Mouse (Mus musculus) midbrain, embryonic 11.5 days (tissue): Measurements from ENCODE around the gene Fmr1nb. TPM values are rescaled to one million over a fixed set of nuclear protein-coding genes. Genes with fewer than 3 reads are reported as not detected.
A peak's percentile ranks its signal among the peaks of the same experiment; 100 is the strongest.
"Not testable (repeated sequence)": the region's sequence is repeated elsewhere in the genome, so short reads cannot be mapped to it uniquely, and the experiment has no call there.

ENCODE experiments used
- ATAC-seq: fragments of 200-750 bp; cut with Nextera tagmentation; 2 replicates; pipeline ENCODE4 v1.8.0; 2017; ENCODE audit warnings: moderate TSS enrichment, moderate library complexity; ENCODE audit not compliant: low FRiP score
- DNase-seq: peaks from one replicate; pipeline ENCODE4 v3.0.0; 2015; ENCODE audit warnings: low spot score; ENCODE audit errors: missing footprints
- H3K27ac ChIP-seq: fragments of 300-500 bp; sonication (generic); 2 replicates; pipeline ENCODE4 v1.5.1; 2014; ENCODE audit warnings: low read depth, low read length
- H3K27me3 ChIP-seq: fragments of 300-500 bp; sonication (generic); 2 replicates; pipeline ENCODE4 v1.6.1; 2014; ENCODE audit warnings: mild to moderate bottlenecking, low read length, moderate library complexity, mixed read lengths; ENCODE audit not compliant: control insufficient read depth, insufficient read depth
- H3K36me3 ChIP-seq: fragments of 300-500 bp; sonication (generic); 2 replicates; pipeline ENCODE4 v1.6.1; 2014; ENCODE audit warnings: mild to moderate bottlenecking, low read length, moderate library complexity, mixed read lengths; ENCODE audit not compliant: control insufficient read depth, insufficient read depth
- H3K4me1 ChIP-seq: fragments of 300-500 bp; sonication (generic); 2 replicates; pipeline ENCODE4 v1.6.1; 2014; ENCODE audit warnings: low read length; ENCODE audit not compliant: control insufficient read depth, insufficient read depth
- H3K4me2 ChIP-seq: fragments of 300-500 bp; sonication (generic); 2 replicates; pipeline ENCODE4 v1.6.1; 2014; ENCODE audit warnings: mild to moderate bottlenecking, moderate library complexity
- H3K4me3 ChIP-seq: fragments of 300-500 bp; sonication (generic); 2 replicates; pipeline ENCODE4 v1.5.1; 2014; ENCODE audit warnings: low read depth, low read length
- H3K9ac ChIP-seq: fragments of 300-500 bp; sonication (generic); 2 replicates; pipeline ENCODE4 v1.6.1; 2014; ENCODE audit warnings: low read length
- H3K9me3 ChIP-seq: fragments of 300-500 bp; sonication (generic); 2 replicates; pipeline ENCODE4 v1.6.1; 2016; ENCODE audit warnings: low read length; ENCODE audit not compliant: control insufficient read depth
- whole genome bisulfite sequencing: fragments of 180-500 bp; shearing (Covaris S2); extraction: QIAGEN DNeasy Blood & Tissue Kit; methylation state at CpG from one replicate; pipeline ENCODE4 v1.1.7; 2014; 5-methylcytosine and 5-hydroxymethylcytosine counted together
- polyA plus RNA-seq: library from polyadenylated mRNA; unstranded; fragments of >200 nt; fragmentation: Nextera tagmentation; extraction: Ambion mirVana; gene quantifications from 2 replicates; pipeline ENCODE4 v1.2.1, GENCODE M21; 2014

The Fmr1nb gene
- 0.29 and 0.51 TPM in 2 replicates for polyA plus RNA-seq

- no peak within 1 kb of the TSS for H3K4me2 ChIP-seq
- 87% methylated on average over 15 of the region's 15 CpGs for WGBS
- no peaks in the 10 kb centered on the region for H3K9me3 ChIP-seq
- no peak within 1 kb of the TSS for H3K4me3 ChIP-seq
- H3K9ac ChIP-seq, result no peak within 1 kb of the TSS
- no peaks in the 10 kb centered on the region for H3K36me3 ChIP-seq
- no peaks in the 10 kb centered on the region for H3K4me1 ChIP-seq
- no peak within 1 kb of the TSS for H3K27ac ChIP-seq
- no peaks in the 10 kb centered on the region for H3K27me3 ChIP-seq
- ATAC-seq (no peak), DNase-seq (no peak)
Measured at GRCm38 (mm10) chrX:68761606-68762005, at the start of gene Fmr1nb. TSS of gene Fmr1nb (plus strand) at chrX:68761839.

GRCm38 (mm10) chrX:68736902-68737301 lies 24.7 kb upstream of the Fmr1nb start:
- DNase-seq (no peak), ATAC-seq (no peak)
- H3K27ac ChIP-seq, result no peak overlapping the region
- H3K27me3 ChIP-seq, result no peaks in the 10 kb centered on the region
- no peak overlapping the region for H3K9ac ChIP-seq
- no peak overlapping the region for H3K4me3 ChIP-seq
- H3K4me2 ChIP-seq, result no peak overlapping the region
- no peaks in the 10 kb centered on the region for H3K4me1 ChIP-seq
- WGBS, result 63% methylated on average over 1 of the region's 1 CpGs
- H3K9me3 ChIP-seq, result no peaks in the 10 kb centered on the region
- H3K36me3 ChIP-seq, result no peaks in the 10 kb centered on the region

GRCm38 (mm10) chrX:68740088-68740487 lies 21.6 kb upstream of the Fmr1nb start:
- WGBS, result 45% methylated on average over 2 of the region's 2 CpGs
- Histone ChIP-seq H3K9ac (no peak overlapping the region), H3K36me3 (no peaks in the 10 kb centered on the region), H3K4me3 (no peak overlapping the region), H3K4me1 (no peaks in the 10 kb centered on the region), H3K27ac (no peak overlapping the region), H3K27me3 (no peaks in the 10 kb centered on the region), H3K4me2 (no peak overlapping the region), H3K9me3 (no peaks in the 10 kb centered on the region)
- DNase-seq, result no peak
- no peak for ATAC-seq

GRCm38 (mm10) chrX:68820449-68820848 lies 58.8 kb downstream of the Fmr1nb start:
- not testable (repeated sequence) for H3K4me1 ChIP-seq, H3K27me3 ChIP-seq, H3K9ac ChIP-seq, H3K4me3 ChIP-seq, H3K36me3 ChIP-seq, H3K27ac ChIP-seq, H3K9me3 ChIP-seq
- DNase-seq (peak; percentile 84), ATAC-seq (0 out of 2 replicates have a peak, but pooled peaks have one; percentile 16)
- WGBS, result 37% methylated on average over 2 of the region's 2 CpGs
- peak overlapping the region; percentile 24; the same call in 1 of the 2 replicates for H3K4me2 ChIP-seq

- H3K4me3 ChIP-seq, result peak within 1 kb of the TSS; percentile 16
- not testable (repeated sequence) for H3K9ac ChIP-seq, H3K4me1 ChIP-seq, H3K27me3 ChIP-seq, H3K9me3 ChIP-seq, H3K36me3 ChIP-seq, H3K27ac ChIP-seq, DNase-seq
- ATAC-seq, result peak; percentile 94
- peak within 1 kb of the TSS; percentile 24; the same call in 1 of the 2 replicates for H3K4me2 ChIP-seq
- WGBS, result 26% methylated on average over 13 of the region's 36 CpGs
Measured at GRCm38 (mm10) chrX:68821059-68821458, 59.4 kb downstream of the Fmr1nb start, which contains the start of gene Gm14698. TSS of gene Gm14698 (plus strand) at chrX:68821093.

- no peaks in the 10 kb centered on the region for H3K4me1 ChIP-seq
- ATAC-seq (no peak; the same call in 1 of the 2 replicates), DNase-seq (peak; percentile 84)
- H3K4me3 ChIP-seq, result no peak overlapping the region
- H3K27me3 ChIP-seq, result no peaks in the 10 kb centered on the region
- H3K36me3 ChIP-seq, result no peaks in the 10 kb centered on the region
- H3K4me2 ChIP-seq, result no peak overlapping the region
- 26% methylated on average over 5 of the region's 5 CpGs for WGBS
- no peak overlapping the region for H3K9ac ChIP-seq
- no peak overlapping the region for H3K27ac ChIP-seq
- H3K9me3 ChIP-seq, result no peaks in the 10 kb centered on the region
Measured at GRCm38 (mm10) chrX:68839548-68840444, 78.2 kb downstream of the Fmr1nb start.

Other genes starting within 250 kb of the Fmr1nb start
- 62.4 and 71.3 TPM in 2 replicates for gene Fmr1, start 83.3 kb upstream of the Fmr1nb start, polyA plus RNA-seq
- gene Gm14698, start 59.3 kb downstream of the Fmr1nb start, polyA plus RNA-seq, result 4.8 and 5.4 TPM in 2 replicates
- not detected in 2 replicates for gene Gm6812, start 131.2 kb downstream of the Fmr1nb start, polyA plus RNA-seq